Mouse (Mus musculus) cerebellum, adult 2 months (tissue): ENCODE data around the gene B3galnt1. TPM values are rescaled to one million over a fixed set of nuclear protein-coding genes. Genes with fewer than 3 reads are reported as not detected.

Source experiments
- DNase-seq, 2 experiments: peaks; one replicate each; pipeline ENCODE4 v3.0.0; 2021
- H3K27ac ChIP-seq: fragments of 200-500 bp; 2 replicates; pipeline ENCODE4 v1.5.1; 2012; ENCODE audit warnings: low read length, control low read depth, inconsistent platforms; ENCODE audit not compliant: insufficient read depth
- H3K27me3 ChIP-seq: fragments of 200-500 bp; 2 replicates; pipeline ENCODE4 v1.6.1; 2012; ENCODE audit warnings: inconsistent platforms, mild to moderate bottlenecking, low read length, moderate library complexity; ENCODE audit not compliant: control insufficient read depth, insufficient read depth
- H3K4me1 ChIP-seq: fragments of 200-500 bp; 2 replicates; pipeline ENCODE4 v1.6.1; 2011; ENCODE audit warnings: low read length; ENCODE audit not compliant: control insufficient read depth, insufficient read depth
- H3K4me3 ChIP-seq: fragments of 200-500 bp; replicated peaks from 2 replicates; pipeline ENCODE3; 2011; ENCODE audit warnings: mild to moderate bottlenecking, low read depth, low read length, control low read depth; ENCODE audit not compliant: insufficient read depth
- CTCF ChIP-seq: fragments of 200-500 bp; IDR thresholded peaks from 2 replicates; pipeline ENCODE4 v1.5.1; 2011; ENCODE audit warnings: low read depth, mild to moderate bottlenecking, control low read depth, low read length, moderate library complexity, borderline replicate concordance; ENCODE audit not compliant: insufficient read depth
- POLR2A ChIP-seq: fragments of 200-500 bp; IDR thresholded peaks from 2 replicates; pipeline ENCODE4 v1.6.1; 2011; ENCODE audit warnings: low read length, control low read depth, borderline replicate concordance; ENCODE audit not compliant: insufficient read depth
- WGBS: fragments of 180-500 bp; shearing (Covaris S2); methylation state at CpG from one replicate; pipeline ENCODE4 v1.1.7; 2018; 5-methylcytosine and 5-hydroxymethylcytosine counted together
- polyA plus RNA-seq: library from polyadenylated mRNA; depleted of rRNA; stranded (reverse); fragments of >200 nt; gene quantifications from 2 replicates; pipeline ENCODE4 v1.2.3, GENCODE M21; 2012

B3galnt1 gene
- polyA plus RNA-seq, 1 experiment = 34.3 TPM

DNA sequence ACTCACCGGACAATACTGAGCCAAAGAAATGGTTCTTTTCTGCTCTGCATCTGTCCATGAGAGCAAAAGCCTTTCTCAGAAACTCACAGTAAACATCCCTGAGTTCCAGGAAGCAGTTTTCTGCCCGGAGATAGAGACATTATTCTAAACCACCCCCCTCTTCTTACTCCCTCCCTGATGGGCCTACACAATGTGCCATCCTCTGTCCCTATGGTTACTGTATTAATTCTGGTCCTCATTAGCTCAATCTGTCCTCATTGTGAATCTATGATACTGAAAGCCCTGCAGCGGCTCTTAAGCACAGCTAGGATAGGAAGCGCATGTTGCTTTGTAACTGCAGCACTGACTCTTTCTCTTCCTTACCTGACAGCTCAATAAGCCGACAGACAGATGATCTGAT lies 53.7 kb downstream of the B3galnt1 start:
- TF ChIP-seq POLR2A (no peak), CTCF (no peak)
- Histone ChIP-seq H3K27me3 (no peaks in the 10 kb centered on the region), H3K27ac (no peak overlapping the region), H3K4me1 (peaks cover 14% of the 10 kb centered on the region), H3K4me3 (no peak overlapping the region)
- WGBS = 84% methylated on average over 5 of the region's 5 CpGs
- no peak for DNase-seq

DNA sequence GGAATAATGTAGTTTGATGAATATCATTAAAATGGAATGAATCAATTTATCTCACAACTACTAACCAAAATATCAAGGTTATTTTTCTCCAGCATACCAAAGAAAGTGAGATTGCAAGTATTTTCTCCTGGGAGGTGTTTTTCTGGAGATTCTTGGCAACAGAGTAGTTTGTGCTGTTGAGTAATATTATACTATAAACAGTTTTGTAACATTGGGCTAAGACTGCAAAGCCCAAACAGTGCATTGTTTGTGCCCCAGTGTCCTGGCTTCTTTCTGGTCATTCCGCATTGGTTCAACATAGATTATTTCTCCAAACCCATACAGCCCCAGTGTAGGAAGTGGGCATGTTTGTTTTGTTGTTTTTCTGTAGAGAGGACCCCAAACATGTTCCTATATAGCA lies 55.0 kb downstream of the B3galnt1 start:
- no peak for DNase-seq
- Histone ChIP-seq H3K27ac (no peak overlapping the region), H3K4me1 (peaks cover 8% of the 10 kb centered on the region), H3K4me3 (no peak overlapping the region), H3K27me3 (no peaks in the 10 kb centered on the region)
- WGBS = 100% methylated on average over 1 of the region's 1 CpGs
- no peak for TF ChIP-seq POLR2A
- no peak for TF ChIP-seq CTCF

DNA sequence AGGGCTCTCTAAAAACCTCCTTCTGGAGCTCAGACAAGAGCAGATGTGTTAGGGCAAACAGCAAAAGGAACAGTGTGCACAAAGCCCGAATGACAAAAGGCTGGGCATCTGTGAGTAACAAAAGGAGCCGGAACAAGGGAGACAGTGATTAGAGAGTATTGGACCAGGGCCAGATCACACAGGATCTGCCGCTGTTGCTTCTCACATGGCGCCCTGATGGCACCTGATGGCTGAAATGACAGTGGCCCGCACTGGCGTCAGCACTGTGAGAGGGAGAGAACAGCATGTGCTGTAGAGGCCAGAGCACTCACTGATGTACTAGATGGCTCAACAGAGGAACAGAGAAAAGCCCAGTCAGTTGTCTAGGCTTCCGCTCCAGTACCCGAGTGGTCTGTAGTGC lies 55.8 kb downstream of the B3galnt1 start:
- DNase-seq = peak; percentile 57 to 77
- WGBS = 31% methylated on average over 8 of the region's 8 CpGs
- no peak overlapping the region for H3K27ac ChIP-seq

GRCm38 (mm10) chr3:69535941-69536647 lies 62.7 kb downstream of the B3galnt1 start:
- WGBS = 50% methylated on average over 25 of the region's 25 CpGs
- no peaks in the 10 kb centered on the region for H3K27me3 ChIP-seq
- peak in 1 of 2 experiments; percentile 38 for DNase-seq
- H3K27ac ChIP-seq = no peak overlapping the region
- peaks cover 13% of the 10 kb centered on the region for H3K4me1 ChIP-seq
- no peak overlapping the region for H3K4me3 ChIP-seq
- TF ChIP-seq POLR2A = no peak
- no peak for TF ChIP-seq CTCF

More for the DNA sequence above, 55.8 kb downstream of the B3galnt1 start:
- no peak overlapping the region for H3K4me3 ChIP-seq
- peaks cover 3% of the 10 kb centered on the region; the same call in 1 of the 2 replicates for H3K4me1 ChIP-seq
- H3K27me3 ChIP-seq = no peaks in the 10 kb centered on the region
- TF ChIP-seq POLR2A (no peak), CTCF (no peak)

- WGBS = 76% methylated on average over 10 of the region's 10 CpGs
- H3K4me3 ChIP-seq = no peak overlapping the region
- DNase-seq = no peak
- no peaks in the 10 kb centered on the region for H3K27me3 ChIP-seq
- TF ChIP-seq POLR2A (no peak), CTCF (no peak)
- H3K4me1 ChIP-seq = peaks cover 13% of the 10 kb centered on the region
- no peak overlapping the region for H3K27ac ChIP-seq
Measured at GRCm38 (mm10) chr3:69535486-69535885, 63.3 kb downstream of the B3galnt1 start.

DNA sequence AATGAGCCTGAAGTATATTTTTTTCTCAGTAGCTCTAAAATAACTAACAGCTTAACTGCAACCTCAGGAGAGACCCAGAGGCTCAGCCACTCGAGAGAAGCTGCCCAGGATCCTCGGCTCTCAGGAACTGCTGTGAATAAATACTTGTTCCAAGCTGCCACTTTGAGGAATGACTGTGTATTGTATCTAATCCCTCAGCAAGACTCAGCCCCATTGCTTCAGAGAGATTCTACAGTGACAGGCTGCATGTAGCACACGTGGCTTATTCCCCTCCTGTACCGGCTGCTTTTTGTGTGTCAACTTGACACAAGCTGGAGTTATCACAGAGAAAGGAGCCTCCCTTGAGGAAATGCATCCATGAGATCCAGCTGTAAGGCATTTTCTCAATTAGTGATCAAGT lies 66.1 kb downstream of the B3galnt1 start:
- Histone ChIP-seq H3K4me1 (peaks cover 13% of the 10 kb centered on the region), H3K4me3 (no peak overlapping the region), H3K27ac (no peak overlapping the region), H3K27me3 (no peaks in the 10 kb centered on the region)
- TF ChIP-seq POLR2A (no peak), CTCF (no peak)
- no peak for DNase-seq
- WGBS = 89% methylated on average over 4 of the region's 4 CpGs

DNA sequence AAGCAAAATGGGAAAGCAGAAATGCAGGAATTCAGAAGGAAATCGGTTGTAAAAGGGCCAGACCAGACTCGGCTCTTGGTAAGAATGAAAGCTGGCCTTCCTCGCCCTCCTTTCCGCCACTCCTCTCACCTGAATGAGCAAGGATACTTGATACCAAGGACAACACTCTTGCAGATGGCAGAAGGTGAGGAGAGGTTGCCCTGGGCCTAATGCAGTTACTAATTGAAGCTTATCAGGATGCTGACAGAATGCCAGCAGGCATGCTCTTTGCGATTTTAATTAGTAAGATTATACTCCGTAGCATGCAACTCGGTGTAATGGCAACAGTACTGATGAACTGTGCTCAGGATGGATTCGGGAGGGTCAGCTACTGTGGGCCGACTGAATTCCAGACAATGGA lies 67.2 kb downstream of the B3galnt1 start:
- Histone ChIP-seq H3K4me3 (no peak overlapping the region), H3K4me1 (peaks cover 13% of the 10 kb centered on the region), H3K27me3 (no peaks in the 10 kb centered on the region), H3K27ac (no peak overlapping the region)
- TF ChIP-seq POLR2A (no peak), CTCF (no peak)
- WGBS = 43% methylated on average over 9 of the region's 9 CpGs
- no peak for DNase-seq

GRCm38 (mm10) chr3:69529576-69529975 lies 69.2 kb downstream of the B3galnt1 start:
- H3K4me1 ChIP-seq = peaks cover 8% of the 10 kb centered on the region; the same call in 1 of the 2 replicates
- no peak overlapping the region for H3K27ac ChIP-seq
- no peak for DNase-seq
- 81% methylated on average over 7 of the region's 7 CpGs for WGBS
- TF ChIP-seq POLR2A (no peak), CTCF (no peak)
- H3K4me3 ChIP-seq = no peak overlapping the region
- no peaks in the 10 kb centered on the region; the same call in 1 of the 2 replicates for H3K27me3 ChIP-seq

DNA sequence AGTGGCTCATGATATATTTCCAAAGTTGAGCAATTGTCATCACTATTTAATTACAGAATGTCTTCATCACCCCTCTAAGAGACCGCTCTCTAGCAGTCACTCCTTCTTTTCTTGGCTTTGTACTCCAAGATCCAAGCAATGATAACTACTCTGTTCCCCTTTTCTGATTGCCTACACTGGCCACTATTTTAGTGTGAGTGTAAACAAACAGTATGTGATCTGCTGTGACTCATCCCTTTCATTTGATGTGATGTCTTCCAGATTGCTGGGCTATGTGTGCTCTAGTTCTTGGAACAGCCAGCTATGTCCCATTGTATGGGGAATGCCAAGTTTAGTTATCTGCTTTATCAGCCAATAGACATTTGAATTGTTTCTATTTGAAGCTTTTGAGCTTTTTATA lies 71.4 kb downstream of the B3galnt1 start:
- DNase-seq = no peak
- TF ChIP-seq POLR2A = no peak
- TF ChIP-seq CTCF = no peak
- peaks cover 8% of the 10 kb centered on the region; the same call in 1 of the 2 replicates for H3K4me1 ChIP-seq
- 91% methylated on average over 1 of the region's 1 CpGs for WGBS
- H3K27me3 ChIP-seq = no peaks in the 10 kb centered on the region; the same call in 1 of the 2 replicates
- H3K4me3 ChIP-seq = no peak overlapping the region
- H3K27ac ChIP-seq = no peak overlapping the region
